Mouse (Mus musculus): Measurements from ENCODE around the gene Slc2a13.

GRCm38 (mm10) chr15:91257140-91257539 is 315.9 kb downstream of the Slc2a13 start:
- TF ChIP-seq CTCF (IDR thresholded peaks at IDR 0.05; ENCODE audit: borderline replicate concordance, extremely low read depth, insufficient read depth, insufficient read length) (no peak), POLR2A (IDR thresholded peaks at IDR 0.05; ENCODE audit: borderline replicate concordance, extremely low read depth, insufficient read depth, insufficient read length, poor library complexity, severe bottlenecking) (no peak)

Data from brain, embryonic 14.5 days (tissue).